Mouse (Mus musculus): Measurements from ENCODE around the gene Hbb-bh2. TPM values are rescaled to one million over a fixed set of nuclear protein-coding genes. Genes with fewer than 3 reads are reported as not detected.
"Not testable (repeated sequence)": the region's sequence is repeated elsewhere in the genome, so short reads cannot be mapped to it uniquely, and the experiment has no call there.

Gene Hbb-bh2
- polyA plus RNA-seq, 1 experiment from 2014 or later, result not detected

GRCm38 (mm10) chr7:103859076-103859475 lies 18.8 kb upstream of the Hbb-bh2 start:
- Histone ChIP-seq H3K4me3 (replicated peaks; ENCODE audit: low read depth, low read length) (no peak overlapping the region), H3K4me1 (ENCODE audit: control insufficient read depth, insufficient read depth, low read length) (no peaks in the 10 kb centered on the region), H3K4me2 (ENCODE audit: low read length) (no peak overlapping the region), H3K9ac (replicated peaks; ENCODE audit: low read length) (no peak overlapping the region), H3K27ac (replicated peaks; ENCODE audit: low read depth, low read length) (no peak overlapping the region), H3K9me3 (ENCODE audit: control insufficient read depth, low read length) (no peaks in the 10 kb centered on the region), H3K27me3 (ENCODE audit: control insufficient read depth, insufficient read depth, low read length) (no peaks in the 10 kb centered on the region), H3K36me3 (ENCODE audit: control insufficient read depth, insufficient read depth, low read length) (no peaks in the 10 kb centered on the region)
- ATAC-seq (ENCODE audit: low FRiP score, low TSS enrichment) (no peak), DNase-seq (no peak)
- WGBS, result 76% methylated on average over 2 of the region's 2 CpGs

GRCm38 (mm10) chr7:103854669-103855068 lies 14.3 kb upstream of the Hbb-bh2 start:
- Histone ChIP-seq H3K9me3 (ENCODE audit: control insufficient read depth, low read length) (no peaks in the 10 kb centered on the region), H3K27me3 (ENCODE audit: control insufficient read depth, insufficient read depth, low read length) (no peaks in the 10 kb centered on the region), H3K27ac (replicated peaks; ENCODE audit: low read depth, low read length) (no peak overlapping the region), H3K4me3 (replicated peaks; ENCODE audit: low read depth, low read length) (no peak overlapping the region), H3K36me3 (ENCODE audit: control insufficient read depth, insufficient read depth, low read length) (no peaks in the 10 kb centered on the region), H3K4me2 (ENCODE audit: low read length) (no peak overlapping the region), H3K9ac (replicated peaks; ENCODE audit: low read length) (no peak overlapping the region), H3K4me1 (ENCODE audit: control insufficient read depth, insufficient read depth, low read length) (no peaks in the 10 kb centered on the region)
- ATAC-seq (ENCODE audit: low FRiP score, low TSS enrichment) (no peak), DNase-seq (no peak)
- 73% methylated on average over 1 of the region's 1 CpGs for WGBS

- no peaks in the 10 kb centered on the region for H3K4me1 ChIP-seq (ENCODE audit: control insufficient read depth, insufficient read depth, low read length)
Measured at GRCm38 (mm10) chr7:103853090-103853489, 12.8 kb upstream of the Hbb-bh2 start, which contains the start of gene Hbb-y. Gene Hbb-y (minus strand): TSS chr7:103853216.

GRCm38 (mm10) chr7:103844525-103845325 lies 4.4 kb upstream of the Hbb-bh2 start:
- no peaks in the 10 kb centered on the region for H3K36me3 ChIP-seq (ENCODE audit: control insufficient read depth, insufficient read depth, low read length)
- no peak overlapping the region for H3K4me2 ChIP-seq (ENCODE audit: low read length)
- DNase-seq (no peak), ATAC-seq (ENCODE audit: low FRiP score, low TSS enrichment) (no peak)
- no peak overlapping the region for H3K9ac ChIP-seq (replicated peaks; ENCODE audit: low read length)
- H3K4me3 ChIP-seq (replicated peaks; ENCODE audit: low read depth, low read length), result no peak overlapping the region
- 70% methylated on average over 2 of the region's 2 CpGs for WGBS
- no peak overlapping the region for H3K27ac ChIP-seq (replicated peaks; ENCODE audit: low read depth, low read length)
- H3K9me3 ChIP-seq (ENCODE audit: control insufficient read depth, low read length), result no peaks in the 10 kb centered on the region
- no peaks in the 10 kb centered on the region for H3K4me1 ChIP-seq (ENCODE audit: control insufficient read depth, insufficient read depth, low read length)
- no peaks in the 10 kb centered on the region for H3K27me3 ChIP-seq (ENCODE audit: control insufficient read depth, insufficient read depth, low read length)

More at GRCm38 (mm10) chr7:103853090-103853489, 12.8 kb upstream of the Hbb-bh2 start, which contains the start of gene Hbb-y:
- DNase-seq (no peak), ATAC-seq (ENCODE audit: low FRiP score, low TSS enrichment) (no peak)
- Histone ChIP-seq H3K27me3 (ENCODE audit: control insufficient read depth, insufficient read depth, low read length) (no peaks in the 10 kb centered on the region), H3K9me3 (ENCODE audit: control insufficient read depth, low read length) (no peaks in the 10 kb centered on the region), H3K4me3 (replicated peaks; ENCODE audit: low read depth, low read length) (no peak within 1 kb of the TSS), H3K36me3 (ENCODE audit: control insufficient read depth, insufficient read depth, low read length) (no peaks in the 10 kb centered on the region), H3K9ac (replicated peaks; ENCODE audit: low read length) (no peak within 1 kb of the TSS), H3K27ac (replicated peaks; ENCODE audit: low read depth, low read length) (no peak within 1 kb of the TSS), H3K4me2 (ENCODE audit: low read length) (no peak within 1 kb of the TSS)
- 72% methylated on average over 2 of the region's 2 CpGs for WGBS

- Histone ChIP-seq H3K27me3 (ENCODE audit: control insufficient read depth, insufficient read depth, low read length) (no peaks in the 10 kb centered on the region), H3K9ac (replicated peaks; ENCODE audit: low read length) (no peak within 1 kb of the TSS), H3K9me3 (ENCODE audit: control insufficient read depth, low read length) (no peaks in the 10 kb centered on the region), H3K4me1 (ENCODE audit: control insufficient read depth, insufficient read depth, low read length) (no peaks in the 10 kb centered on the region), H3K36me3 (ENCODE audit: control insufficient read depth, insufficient read depth, low read length) (no peaks in the 10 kb centered on the region), H3K4me2 (ENCODE audit: low read length) (no peak within 1 kb of the TSS), H3K4me3 (replicated peaks; ENCODE audit: low read depth, low read length) (no peak within 1 kb of the TSS), H3K27ac (replicated peaks; ENCODE audit: low read depth, low read length) (no peak within 1 kb of the TSS)
- 71% methylated on average over 2 of the region's 2 CpGs for WGBS
- DNase-seq, result no peak
- ATAC-seq (ENCODE audit: low FRiP score, low TSS enrichment), result no peak
Measured at GRCm38 (mm10) chr7:103843034-103843433, 2.7 kb upstream of the Hbb-bh2 start, which contains the start of gene Hbb-bh1. Gene Hbb-bh1 (minus strand): TSS chr7:103843164.

GRCm38 (mm10) chr7:103827808-103828207 lies 12.5 kb downstream of the Hbb-bh2 start, which contains the start of gene Hbb-bs:
Gene Hbb-bs (minus strand): TSS chr7:103828096.
- Histone ChIP-seq H3K27ac (replicated peaks; ENCODE audit: low read depth, low read length) (no peak within 1 kb of the TSS), H3K9me3 (ENCODE audit: control insufficient read depth, low read length) (no peaks in the 10 kb centered on the region), H3K9ac (replicated peaks; ENCODE audit: low read length) (no peak within 1 kb of the TSS), H3K36me3 (ENCODE audit: control insufficient read depth, insufficient read depth, low read length) (no peaks in the 10 kb centered on the region), H3K4me1 (ENCODE audit: control insufficient read depth, insufficient read depth, low read length) (no peaks in the 10 kb centered on the region), H3K4me2 (ENCODE audit: low read length) (no peak within 1 kb of the TSS), H3K4me3 (replicated peaks; ENCODE audit: low read depth, low read length) (no peak within 1 kb of the TSS), H3K27me3 (ENCODE audit: control insufficient read depth, insufficient read depth, low read length) (no peaks in the 10 kb centered on the region)
- no peak for DNase-seq
- ATAC-seq (ENCODE audit: low FRiP score, low TSS enrichment), result no peak
- WGBS, result 94% methylated on average over 4 of the region's 4 CpGs

GRCm38 (mm10) chr7:103827139-103827538 lies 13.2 kb downstream of the Hbb-bh2 start:
- H3K36me3 ChIP-seq (ENCODE audit: control insufficient read depth, insufficient read depth, low read length); H3K4me2 ChIP-seq (ENCODE audit: low read length); H3K27ac ChIP-seq (replicated peaks; ENCODE audit: low read depth, low read length); H3K9me3 ChIP-seq (ENCODE audit: control insufficient read depth, low read length); DNase-seq; ATAC-seq (ENCODE audit: low FRiP score, low TSS enrichment); H3K27me3 ChIP-seq (ENCODE audit: control insufficient read depth, insufficient read depth, low read length); H3K9ac ChIP-seq (replicated peaks; ENCODE audit: low read length); H3K4me3 ChIP-seq (replicated peaks; ENCODE audit: low read depth, low read length); H3K4me1 ChIP-seq (ENCODE audit: control insufficient read depth, insufficient read depth, low read length): not testable (repeated sequence)
- WGBS, result no CpG with 5 or more reads among the region's 2 CpGs

- no peaks in the 10 kb centered on the region for H3K4me1 ChIP-seq (ENCODE audit: control insufficient read depth, insufficient read depth, low read length)
- no peaks in the 10 kb centered on the region for H3K36me3 ChIP-seq (ENCODE audit: control insufficient read depth, insufficient read depth, low read length)
- H3K27me3 ChIP-seq (ENCODE audit: control insufficient read depth, insufficient read depth, low read length), result no peaks in the 10 kb centered on the region
- no peak overlapping the region for H3K27ac ChIP-seq (replicated peaks; ENCODE audit: low read depth, low read length)
- H3K4me3 ChIP-seq (replicated peaks; ENCODE audit: low read depth, low read length), result no peak overlapping the region
- no peak overlapping the region for H3K9ac ChIP-seq (replicated peaks; ENCODE audit: low read length)
- 46% methylated on average over 3 of the region's 3 CpGs for WGBS
- no peaks in the 10 kb centered on the region for H3K9me3 ChIP-seq (ENCODE audit: control insufficient read depth, low read length)
- DNase-seq (no peak), ATAC-seq (ENCODE audit: low FRiP score, low TSS enrichment) (no peak)
- H3K4me2 ChIP-seq (ENCODE audit: low read length), result no peak overlapping the region
Measured at GRCm38 (mm10) chr7:103826255-103826887, 13.9 kb downstream of the Hbb-bh2 start.

All from midbrain, embryonic 14.5 days (tissue).